Comparison of ENCODE assay signal across 8 mouse cellular contexts in genomic region chr4:129237843-129238441, GRCm38 (mm10). TPM values are rescaled to one million over a fixed set of nuclear protein-coding genes. Genes with fewer than 3 reads are reported as not detected.
DNase-seq lines count a peak whose midpoint lies in the region; ATAC-seq and TF ChIP-seq lines count a peak whose summit lies in the region.

No protein-coding gene starts in this region.

- peak overlapping the region; percentile 77 for H3K27ac ChIP-seq in kidney, embryonic 16.5 days (ENCODE audit: low read length)
- peak overlapping the region; percentile 85; the same call in 1 of the 2 replicates for H3K27ac ChIP-seq in embryonic facial prominence, embryonic 10.5 days (replicated peaks)
- peak overlapping the region; percentile 79; the same call in 1 of the 2 replicates for H3K27ac ChIP-seq in hindbrain, postnatal 0 days
- H3K27ac ChIP-seq in midbrain, embryonic 15.5 days = no peak overlapping the region

- H3K4me2 ChIP-seq in kidney, embryonic 16.5 days (replicated peaks; ENCODE audit: low read depth, low read length) = peak overlapping the region; percentile 90
- peak overlapping the region; percentile 91 for H3K4me2 ChIP-seq in hindbrain, postnatal 0 days (ENCODE audit: low read depth, low read length)
- H3K4me2 ChIP-seq in midbrain, embryonic 15.5 days = peak overlapping the region; percentile 84

- H3K9ac ChIP-seq in kidney, embryonic 16.5 days (replicated peaks; ENCODE audit: low read length) = peak overlapping the region; percentile 82
- peak overlapping the region; percentile 80 for H3K9ac ChIP-seq in hindbrain, postnatal 0 days (replicated peaks; ENCODE audit: low read length)
- peak overlapping the region; percentile 65 for H3K9ac ChIP-seq in midbrain, embryonic 15.5 days

- H3K27me3 ChIP-seq in kidney, embryonic 16.5 days (ENCODE audit: insufficient read depth, low read length) = no peaks in the 10 kb centered on the region
- peaks cover 42% of the 10 kb centered on the region for H3K27me3 ChIP-seq in embryonic facial prominence, embryonic 10.5 days (replicated peaks; ENCODE audit: low read depth, poor library complexity, severe bottlenecking)
- H3K27me3 ChIP-seq in hindbrain, postnatal 0 days (ENCODE audit: insufficient read depth, low read length) = no peaks in the 10 kb centered on the region
- no peaks in the 10 kb centered on the region for H3K27me3 ChIP-seq in midbrain, embryonic 15.5 days (replicated peaks)

- peak; percentile 8; the same call in 1 of the 2 replicates for ATAC-seq in kidney, embryonic 16.5 days (ENCODE audit: low FRiP score, low TSS enrichment)
- ATAC-seq in hindbrain, postnatal 0 days = peak; percentile 21
- no peak for ATAC-seq in midbrain, embryonic 15.5 days (replicated peaks)
- ATAC-seq in CD4-positive, CD25-positive, alpha-beta regulatory T cell, adult 4 months = no peak

- WGBS in kidney, embryonic 16.5 days = 9% methylated on average over 21 of the region's 21 CpGs
- 5% methylated on average over 21 of the region's 21 CpGs for WGBS in embryonic facial prominence, embryonic 10.5 days
- 8% methylated on average over 21 of the region's 21 CpGs for WGBS in hindbrain, postnatal 0 days
- WGBS in midbrain, embryonic 15.5 days = 6% methylated on average over 21 of the region's 21 CpGs

- H3K9me3 ChIP-seq in kidney, embryonic 16.5 days (ENCODE audit: low read length) = no peaks in the 10 kb centered on the region
- no peaks in the 10 kb centered on the region for H3K9me3 ChIP-seq in embryonic facial prominence, embryonic 10.5 days
- no peaks in the 10 kb centered on the region for H3K9me3 ChIP-seq in hindbrain, postnatal 0 days (ENCODE audit: low read length)
- no peaks in the 10 kb centered on the region for H3K9me3 ChIP-seq in midbrain, embryonic 15.5 days

- peak overlapping the region; percentile 82 for H3K4me3 ChIP-seq in kidney, embryonic 16.5 days (ENCODE audit: low read length)
- H3K4me3 ChIP-seq in embryonic facial prominence, embryonic 10.5 days = peak overlapping the region; percentile 93
- H3K4me3 ChIP-seq in hindbrain, postnatal 0 days (ENCODE audit: low read length) = peak overlapping the region; percentile 72
- peak overlapping the region; percentile 72 for H3K4me3 ChIP-seq in midbrain, embryonic 15.5 days

- H3K36me3 ChIP-seq in kidney, embryonic 16.5 days (ENCODE audit: insufficient read depth, low read length) = no peaks in the 10 kb centered on the region
- no peaks in the 10 kb centered on the region for H3K36me3 ChIP-seq in embryonic facial prominence, embryonic 10.5 days (replicated peaks)
- no peaks in the 10 kb centered on the region for H3K36me3 ChIP-seq in hindbrain, postnatal 0 days (ENCODE audit: insufficient read depth, low read length)
- no peaks in the 10 kb centered on the region for H3K36me3 ChIP-seq in midbrain, embryonic 15.5 days (replicated peaks)

- peaks cover 64% of the 10 kb centered on the region for H3K4me1 ChIP-seq in kidney, embryonic 16.5 days (ENCODE audit: insufficient read depth, low read length)
- H3K4me1 ChIP-seq in embryonic facial prominence, embryonic 10.5 days = peaks cover 58% of the 10 kb centered on the region
- peaks cover 20% of the 10 kb centered on the region for H3K4me1 ChIP-seq in hindbrain, postnatal 0 days (ENCODE audit: insufficient read depth, low read length)
- H3K4me1 ChIP-seq in midbrain, embryonic 15.5 days = peaks cover 34% of the 10 kb centered on the region

- no peak for TF ChIP-seq CTCF in hindbrain, postnatal 0 days (IDR thresholded peaks at IDR 0.05; ENCODE audit: low read depth)

- DNase-seq in kidney, adult 8-10 months = no peak
- peak; percentile 75 for DNase-seq in embryonic facial prominence, embryonic 10.5 days (ENCODE audit: low spot score)
- peak; percentile 67 for DNase-seq in hindbrain, postnatal 0 days (ENCODE audit: low spot score)
- DNase-seq in urinary bladder, postnatal 10 days (ENCODE audit: low spot score) = no peak
- DNase-seq in right cerebral cortex, adult 18-20 months = no peak

RNA-seq across cellular contexts. Expression of gene C77080, which starts 23.3 kb away (rescaled TPM):
- polyA plus RNA-seq in kidney, embryonic 16.5 days (2015; fragmentation: Nextera tagmentation; extraction: Ambion mirVana) = 9.3 and 10.4 TPM in 2 replicates
- polyA plus RNA-seq in embryonic facial prominence, embryonic 10.5 days (2016; fragmentation: Nextera tagmentation; extraction: Ambion mirVana) = 3.3 and 3.5 TPM in 2 replicates
- 23.1 and 29.0 TPM in 2 replicates for total RNA-seq in hindbrain, postnatal 0 days (2014; rRNA removed)
- 4.9 and 5.3 TPM in 2 replicates for polyA plus RNA-seq in hindbrain, postnatal 0 days (2015; fragmentation: Nextera tagmentation; extraction: Ambion mirVana)
- 9.4 and 9.7 TPM in 2 replicates for polyA plus RNA-seq in midbrain, embryonic 15.5 days (2015; fragmentation: Nextera tagmentation; extraction: Ambion mirVana)
- under 1 TPM; 0.20 to 0.27 TPM for polyA plus RNA-seq in CD4-positive, CD25-positive, alpha-beta regulatory T cell, adult 4 months (2017; shearing (Covaris generic))

RNA-seq across cellular contexts. Expression of gene Yars, which starts 48.4 kb away (rescaled TPM):
- 85.0 and 89.6 TPM in 2 replicates for polyA plus RNA-seq in kidney, embryonic 16.5 days (2015; fragmentation: Nextera tagmentation; extraction: Ambion mirVana)
- polyA plus RNA-seq in embryonic facial prominence, embryonic 10.5 days (2016; fragmentation: Nextera tagmentation; extraction: Ambion mirVana) = 96.0 and 105 TPM in 2 replicates
- total RNA-seq in hindbrain, postnatal 0 days (2014; rRNA removed) = 56.0 and 79.6 TPM in 2 replicates
- 101 and 102 TPM in 2 replicates for polyA plus RNA-seq in hindbrain, postnatal 0 days (2015; fragmentation: Nextera tagmentation; extraction: Ambion mirVana)
- 114 and 116 TPM in 2 replicates for polyA plus RNA-seq in midbrain, embryonic 15.5 days (2015; fragmentation: Nextera tagmentation; extraction: Ambion mirVana)
- 10 to 100 TPM; 27.4 to 42.1 TPM for polyA plus RNA-seq in CD4-positive, CD25-positive, alpha-beta regulatory T cell, adult 4 months (2017; shearing (Covaris generic))

RNA-seq across cellular contexts. Expression of gene S100pbp, which starts 48.4 kb away (rescaled TPM):
- 23.2 and 25.6 TPM in 2 replicates for polyA plus RNA-seq in kidney, embryonic 16.5 days (2015; fragmentation: Nextera tagmentation; extraction: Ambion mirVana)
- polyA plus RNA-seq in embryonic facial prominence, embryonic 10.5 days (2016; fragmentation: Nextera tagmentation; extraction: Ambion mirVana) = 29.5 and 29.8 TPM in 2 replicates
- total RNA-seq in hindbrain, postnatal 0 days (2014; rRNA removed) = 35.9 and 36.8 TPM in 2 replicates
- 16.2 and 16.9 TPM in 2 replicates for polyA plus RNA-seq in hindbrain, postnatal 0 days (2015; fragmentation: Nextera tagmentation; extraction: Ambion mirVana)
- 21.8 and 24.4 TPM in 2 replicates for polyA plus RNA-seq in midbrain, embryonic 15.5 days (2015; fragmentation: Nextera tagmentation; extraction: Ambion mirVana)
- polyA plus RNA-seq in CD4-positive, CD25-positive, alpha-beta regulatory T cell, adult 4 months (2017; shearing (Covaris generic)) = 10 to 100 TPM; 20.0 to 26.1 TPM

RNA-seq across cellular contexts. Expression of gene Sync, which starts 49.5 kb away (rescaled TPM):
- 1.2 and 1.3 TPM in 2 replicates for polyA plus RNA-seq in kidney, embryonic 16.5 days (2015; fragmentation: Nextera tagmentation; extraction: Ambion mirVana)
- 0.48 and 0.71 TPM in 2 replicates for polyA plus RNA-seq in embryonic facial prominence, embryonic 10.5 days (2016; fragmentation: Nextera tagmentation; extraction: Ambion mirVana)
- total RNA-seq in hindbrain, postnatal 0 days (2014; rRNA removed) = 1.9 and 3.3 TPM in 2 replicates
- 1.9 and 2.0 TPM in 2 replicates for polyA plus RNA-seq in hindbrain, postnatal 0 days (2015; fragmentation: Nextera tagmentation; extraction: Ambion mirVana)
- 0.50 and 0.86 TPM in 2 replicates for polyA plus RNA-seq in midbrain, embryonic 15.5 days (2015; fragmentation: Nextera tagmentation; extraction: Ambion mirVana)
- under 1 TPM in 1 of 2 experiments, not detected in 1; 0.46 TPM for polyA plus RNA-seq in CD4-positive, CD25-positive, alpha-beta regulatory T cell, adult 4 months (2017; shearing (Covaris generic))

Comparison
In these comparisons a context has a peak if more than half of its experiments do, and no peak if none do; other contexts are left out.
1. ATAC-seq: peak in kidney, embryonic 16.5 days (single experiment) and hindbrain, postnatal 0 days (single experiment); none in midbrain, embryonic 15.5 days (single experiment) and CD4-positive, CD25-positive, alpha-beta regulatory T cell, adult 4 months (single experiment).
2. DNase-seq: peak in embryonic facial prominence, embryonic 10.5 days (single experiment) and hindbrain, postnatal 0 days (single experiment); none in kidney, adult 8-10 months (0 of 2), urinary bladder, postnatal 10 days (single experiment) and right cerebral cortex, adult 18-20 months (single experiment).
3. Peak in every context shown above with its lines, with median percentiles within 50 percentile points of each other: H3K4me2 ChIP-seq, H3K4me3 ChIP-seq and H3K9ac ChIP-seq.